Mouse (Mus musculus) right cerebral cortex, adult 2 months (tissue): ENCODE measurements around the gene Gramd4.
"Not testable (repeated sequence)": the region's sequence is repeated elsewhere in the genome, so short reads cannot be mapped to it uniquely, and the experiment has no call there.

Experiments
- DNase-seq, 2 experiments: peaks; one replicate each; pipeline ENCODE4 v3.0.0; 2021 to 2022; ENCODE audit warnings: low spot score in 2 of 2

Gene Gramd4

DNA sequence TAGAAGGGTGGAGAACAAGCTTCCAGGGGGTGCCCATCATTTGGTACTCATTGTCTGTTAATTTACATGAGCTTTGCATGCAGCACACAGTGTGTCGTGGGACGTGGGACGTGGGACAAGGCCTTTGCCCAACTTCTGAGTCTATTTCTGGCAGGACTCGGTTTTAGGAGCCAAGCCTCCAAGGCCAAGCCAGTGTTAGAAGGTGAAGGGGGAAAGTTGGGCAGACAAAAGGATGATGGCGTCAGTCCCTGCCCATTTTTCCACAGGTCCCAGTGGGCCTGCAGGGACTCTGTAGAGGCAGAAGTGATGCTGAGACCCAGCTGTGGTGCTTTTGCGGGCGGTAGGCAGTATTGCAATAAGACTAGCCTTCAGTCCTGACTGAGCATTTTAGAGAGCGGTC is 33.1 kb downstream of the Gramd4 start:
- DNase-seq = no peak

- no peak for DNase-seq
These were observed 33.9 kb downstream of the Gramd4 start for GRCm38 (mm10) chr15:86091201-86091997.

DNA sequence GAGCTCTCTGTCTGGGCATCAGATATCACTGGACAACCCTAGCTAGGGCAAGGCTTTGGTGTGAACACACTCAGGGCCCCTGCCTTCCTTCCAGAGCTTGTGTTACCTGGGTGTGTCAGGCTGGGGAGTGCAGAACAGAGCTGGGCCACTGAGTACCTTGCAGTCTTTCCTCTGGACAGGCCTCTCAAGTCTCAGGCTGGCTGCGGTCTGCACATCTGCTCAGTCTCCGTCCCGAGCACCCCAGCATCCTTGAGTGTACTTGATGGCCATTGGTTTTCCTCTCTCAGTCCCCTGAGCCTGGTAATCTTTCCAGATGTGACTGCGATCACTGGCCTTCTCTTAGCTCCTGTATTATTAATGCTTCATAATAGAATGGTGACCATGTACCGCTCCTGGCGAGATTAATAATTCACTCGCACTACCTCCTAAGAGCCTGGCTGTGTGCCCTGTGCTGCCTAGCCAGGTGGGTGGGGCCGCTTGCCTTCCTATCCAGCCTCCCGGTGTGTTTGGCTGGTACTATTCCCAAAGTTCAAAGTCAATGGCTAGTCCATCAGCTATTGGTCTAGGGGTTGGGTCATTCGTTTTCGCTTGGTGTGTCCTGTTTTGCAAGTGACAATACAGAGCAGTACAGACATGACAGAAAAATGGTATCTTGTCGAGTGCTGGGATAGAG is 34.6 kb downstream of the Gramd4 start:
- DNase-seq = no peak

GRCm38 (mm10) chr15:86093236-86093635 is 35.7 kb downstream of the Gramd4 start:
- no peak for DNase-seq

GRCm38 (mm10) chr15:86094324-86095121 is 37.0 kb downstream of the Gramd4 start:
- no peak for DNase-seq

DNA sequence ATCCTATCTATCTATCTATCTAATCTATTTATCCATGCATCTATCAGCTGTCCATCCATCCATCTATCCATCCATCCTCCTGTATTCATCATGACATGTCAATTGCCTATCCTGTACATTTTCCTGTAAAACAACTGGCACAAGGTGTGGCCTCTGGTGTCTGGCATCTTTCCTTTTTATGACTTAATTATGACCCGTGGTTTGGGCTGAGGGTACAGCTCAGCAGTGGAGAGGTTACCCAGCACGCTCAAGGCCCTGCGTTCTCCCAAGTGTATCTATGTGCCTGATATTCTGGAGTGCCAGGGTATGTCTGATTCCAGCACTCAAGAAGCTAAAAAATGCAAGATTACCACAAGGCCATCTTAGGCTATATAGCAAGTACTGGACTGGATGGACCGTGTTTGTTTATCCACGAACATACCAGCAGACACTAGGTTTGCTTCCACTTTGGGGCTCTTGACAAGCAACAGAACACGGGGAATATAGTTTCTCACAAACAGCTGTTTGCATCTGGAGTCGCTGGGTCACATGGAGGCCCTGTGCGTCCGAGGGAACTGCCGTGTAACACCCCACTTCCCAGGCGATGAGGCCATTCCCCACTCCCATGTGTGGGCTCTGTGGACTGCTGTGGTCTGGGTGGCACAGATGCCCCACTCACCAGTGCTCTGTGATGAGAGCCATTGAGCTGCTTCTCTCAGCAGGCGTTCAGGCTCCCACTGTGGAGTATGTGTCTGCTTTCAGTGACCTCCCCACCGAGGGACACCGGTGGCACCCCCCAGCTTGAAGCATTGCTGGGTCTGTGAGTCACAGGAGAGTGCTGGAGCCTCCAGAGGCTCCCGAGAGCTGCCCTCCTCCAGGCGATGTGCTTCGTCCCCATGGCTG is 38.5 kb downstream of the Gramd4 start:
- no peak for DNase-seq

- DNase-seq = not testable (repeated sequence)
These were observed 39.1 kb downstream of the Gramd4 start for GRCm38 (mm10) chr15:86096604-86097020.

DNA sequence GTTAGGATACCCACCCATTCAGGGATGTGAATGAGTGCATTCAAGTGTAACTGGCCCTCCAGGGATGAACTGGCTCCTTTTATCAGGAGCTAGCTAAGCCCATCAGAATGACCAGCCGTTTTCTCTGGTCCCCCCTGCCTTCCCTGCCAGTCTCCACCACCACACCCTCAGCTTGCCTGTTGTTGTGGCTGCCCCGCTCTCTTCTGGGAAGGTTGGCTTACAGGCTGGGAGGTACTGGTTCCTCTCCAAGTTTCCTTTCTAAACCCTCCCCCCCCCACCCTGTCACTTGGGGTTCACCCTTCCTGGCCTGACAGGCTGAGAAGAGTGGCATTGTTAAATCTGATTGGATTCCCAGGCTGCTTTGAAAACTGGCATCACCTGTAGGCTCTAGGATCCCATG is 40.4 kb downstream of the Gramd4 start:
- no peak for DNase-seq

DNA sequence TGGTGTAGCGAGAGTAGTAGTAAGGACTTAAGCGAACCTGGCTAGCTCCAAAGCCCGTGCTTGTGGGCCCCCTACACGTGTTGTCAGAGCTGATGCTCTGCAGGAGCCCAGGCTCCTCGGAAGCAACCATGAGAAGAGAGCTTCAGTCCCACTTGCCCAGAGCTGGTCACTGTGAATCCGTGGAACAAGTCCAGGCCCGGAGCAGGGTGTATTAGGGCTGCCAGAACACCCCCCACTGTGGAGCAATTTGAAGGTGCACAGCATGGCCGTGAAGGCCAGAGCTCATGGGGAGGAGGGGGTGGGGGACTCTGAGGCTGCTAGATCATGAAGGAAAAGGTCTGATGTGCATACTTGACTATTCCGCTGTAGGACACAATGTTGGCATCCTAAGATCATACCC is 44.1 kb downstream of the Gramd4 start:
- no peak for DNase-seq

DNA sequence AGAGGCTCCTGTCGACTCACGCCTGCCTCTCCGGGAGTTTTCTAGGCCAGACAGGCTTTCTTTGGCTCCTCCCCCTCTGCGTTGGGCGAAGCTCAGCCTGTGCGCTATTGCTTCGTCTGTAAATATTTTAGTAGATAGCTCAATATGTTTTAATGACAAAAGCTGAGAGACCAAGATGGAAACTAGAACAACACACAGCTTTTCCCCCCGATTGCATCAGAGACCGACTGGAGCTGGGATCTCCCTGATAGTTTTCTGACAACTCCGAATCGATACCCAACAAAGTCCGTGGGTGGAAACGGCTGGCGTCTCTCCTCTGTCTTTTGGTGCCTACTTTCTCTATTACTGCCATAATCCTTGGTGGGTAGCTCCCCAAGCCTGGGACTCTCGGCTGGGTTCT is 44.8 kb downstream of the Gramd4 start:
- DNase-seq = no peak

GRCm38 (mm10) chr15:86104401-86105344 is 47.2 kb downstream of the Gramd4 start:
- DNase-seq = no peak

- DNase-seq = no peak
These were observed 47.8 kb downstream of the Gramd4 start for GRCm38 (mm10) chr15:86105345-86105697.

- no peak for DNase-seq
These were observed 48.3 kb downstream of the Gramd4 start for GRCm38 (mm10) chr15:86105751-86106150.

DNA sequence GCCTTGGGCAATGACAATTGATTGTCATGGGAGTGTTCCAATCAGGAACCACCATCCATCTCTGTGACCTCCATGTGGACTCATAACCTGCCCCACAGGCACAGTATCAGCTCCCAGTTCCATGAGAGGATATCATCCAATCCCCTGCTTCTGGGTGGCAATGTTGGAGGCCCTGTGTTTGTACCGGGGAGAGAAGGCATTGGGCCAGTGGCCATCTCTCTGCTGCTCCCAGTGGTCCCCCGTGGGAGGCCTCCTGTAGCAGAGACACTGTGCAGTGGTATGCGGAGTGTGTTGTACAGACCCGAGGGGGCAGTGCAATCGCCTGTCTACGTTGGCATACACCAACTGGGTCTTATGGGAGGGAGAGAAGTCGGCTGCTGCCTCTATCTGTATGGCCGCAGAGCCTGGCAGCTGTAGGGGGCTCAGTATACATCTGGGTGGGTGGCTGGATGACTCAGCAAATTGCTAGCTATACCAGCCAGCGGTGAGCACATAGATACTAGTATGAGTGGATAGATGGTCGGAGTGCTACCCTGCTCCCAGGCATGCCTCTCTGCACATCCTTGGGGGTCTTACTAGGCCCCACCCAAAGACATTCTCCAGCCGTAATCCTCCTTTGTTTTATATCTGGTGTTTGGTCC is 50.5 kb downstream of the Gramd4 start:
- DNase-seq = no peak

- DNase-seq = no peak
These were observed 51.8 kb downstream of the Gramd4 start for GRCm38 (mm10) chr15:86109245-86109644.

GRCm38 (mm10) chr15:86109650-86110211 is 52.2 kb downstream of the Gramd4 start:
- DNase-seq = peak; percentile 71 to 77

GRCm38 (mm10) chr15:86110361-86111103 is 53.0 kb downstream of the Gramd4 start:
- no peak for DNase-seq

GRCm38 (mm10) chr15:86112707-86113341 is 55.3 kb downstream of the Gramd4 start:
- no peak for DNase-seq
